Mouse (Mus musculus) kidney, adult 11 months (tissue): ENCODE data around the gene Rimbp2.

Experiments used
- DNase-seq: peaks from one replicate; pipeline ENCODE4 v3.0.0; 2022

Gene Rimbp2

GRCm38 (mm10) chr5:128837045-128837444, 116.2 kb downstream of the Rimbp2 start:
- DNase-seq: no peak

- no peak for DNase-seq
Observed at GRCm38 (mm10) chr5:128834126-128834525, 119.2 kb downstream of the Rimbp2 start.

DNA sequence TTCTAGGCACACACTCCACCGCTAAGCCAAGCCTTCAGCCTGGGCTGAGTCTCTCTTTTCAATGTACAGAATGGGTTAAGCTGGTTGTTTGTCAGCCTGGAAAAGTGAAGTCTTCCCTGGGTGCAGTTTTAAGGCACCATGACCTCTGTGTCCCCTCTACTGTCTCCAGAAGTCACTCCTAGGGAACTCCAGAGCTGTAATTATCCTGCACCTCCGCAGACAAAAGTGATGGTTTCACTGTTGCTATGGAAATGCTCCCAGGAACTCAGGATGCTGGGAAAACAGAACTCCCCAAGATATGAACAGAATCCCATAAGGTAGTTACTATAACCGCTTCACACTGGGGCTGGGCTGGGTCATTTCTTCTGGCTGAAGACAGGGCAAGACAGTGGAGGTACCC, 130.4 kb downstream of the Rimbp2 start:
- DNase-seq: no peak

- DNase-seq: no peak
Observed at GRCm38 (mm10) chr5:128819638-128820285, 133.5 kb downstream of the Rimbp2 start.

DNA sequence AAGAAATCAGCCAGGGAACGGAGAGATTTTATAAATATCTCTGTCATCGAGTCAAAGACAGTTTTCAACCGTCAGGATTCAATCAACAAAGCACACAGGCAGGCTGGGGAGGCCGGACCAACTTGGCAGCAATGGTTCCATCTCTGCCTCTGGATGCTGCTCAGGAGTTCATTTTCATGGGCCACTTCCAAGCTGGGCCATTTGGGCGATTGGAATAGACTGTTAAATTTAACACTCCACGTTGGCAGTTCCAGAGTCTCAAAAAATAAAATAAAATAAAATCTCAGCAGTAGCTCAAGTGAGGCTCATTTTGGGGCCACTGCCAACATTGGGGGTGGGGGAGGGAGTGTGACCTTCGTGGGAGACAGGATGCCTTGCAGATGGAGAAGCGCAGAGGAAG, 137.7 kb downstream of the Rimbp2 start:
- no peak for DNase-seq

DNA sequence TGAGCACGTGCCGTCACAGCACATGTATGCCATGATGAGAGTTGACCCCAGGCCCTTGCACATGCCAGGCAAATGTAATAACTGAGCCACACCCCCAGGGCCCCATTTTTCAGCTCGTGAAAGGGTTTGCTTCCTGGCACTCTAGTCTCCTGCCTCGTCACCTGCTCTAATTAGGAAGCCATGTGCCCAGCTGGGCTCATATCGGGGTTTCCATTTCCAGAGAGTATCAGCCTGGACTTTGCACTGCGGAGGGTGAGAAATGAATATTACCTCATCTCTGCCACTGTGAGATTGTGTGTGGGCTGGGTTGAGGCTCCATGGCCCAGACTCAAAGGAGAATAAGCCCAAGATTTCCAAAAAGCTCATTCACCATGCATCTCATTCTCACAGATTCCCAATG, 138.2 kb downstream of the Rimbp2 start:
- DNase-seq: no peak

DNA sequence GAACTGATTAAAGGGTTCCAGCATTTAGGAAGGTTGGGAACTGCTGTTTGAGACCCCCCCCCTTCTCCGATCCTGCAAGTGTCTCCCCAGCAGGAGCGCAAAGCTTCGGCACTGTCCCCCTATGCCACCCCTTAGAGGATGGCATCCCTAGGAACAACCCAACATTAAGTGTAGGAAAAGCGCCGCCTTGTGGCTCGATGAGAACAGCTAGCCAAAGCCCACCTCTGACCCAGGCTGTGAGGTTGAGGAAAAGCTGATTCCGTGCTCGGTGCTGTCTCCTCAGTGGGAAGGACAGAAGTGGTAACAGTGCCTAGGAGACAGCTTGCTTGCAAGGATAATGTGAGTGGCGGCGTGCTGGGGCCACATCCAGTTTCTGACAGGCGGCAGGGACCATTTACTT, 140.2 kb downstream of the Rimbp2 start:
- no peak for DNase-seq

GRCm38 (mm10) chr5:128811431-128811830, 141.9 kb downstream of the Rimbp2 start:
- DNase-seq: no peak

GRCm38 (mm10) chr5:128810006-128810405, 143.3 kb downstream of the Rimbp2 start:
- DNase-seq: no peak

DNA sequence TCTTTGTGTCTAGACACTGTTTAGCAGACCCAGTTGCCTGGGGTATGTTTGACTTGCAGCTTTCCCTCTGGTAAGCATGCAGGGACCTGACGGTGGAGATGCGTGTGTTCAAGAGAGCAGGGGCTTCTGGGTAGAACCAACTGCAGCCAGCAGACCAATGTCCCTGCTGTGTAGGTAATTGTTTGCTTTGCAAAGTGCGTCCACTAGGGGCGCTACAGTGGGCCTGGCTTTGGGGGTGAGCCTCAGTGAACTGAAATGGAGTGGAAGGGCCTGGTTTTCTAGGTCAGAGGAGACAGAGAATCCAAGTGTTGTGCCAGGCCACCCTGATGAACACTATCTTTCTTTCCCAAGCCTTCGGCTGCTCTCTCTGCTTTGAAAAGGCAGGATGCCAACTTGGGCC, 143.9 kb downstream of the Rimbp2 start:
- DNase-seq: no peak

DNA sequence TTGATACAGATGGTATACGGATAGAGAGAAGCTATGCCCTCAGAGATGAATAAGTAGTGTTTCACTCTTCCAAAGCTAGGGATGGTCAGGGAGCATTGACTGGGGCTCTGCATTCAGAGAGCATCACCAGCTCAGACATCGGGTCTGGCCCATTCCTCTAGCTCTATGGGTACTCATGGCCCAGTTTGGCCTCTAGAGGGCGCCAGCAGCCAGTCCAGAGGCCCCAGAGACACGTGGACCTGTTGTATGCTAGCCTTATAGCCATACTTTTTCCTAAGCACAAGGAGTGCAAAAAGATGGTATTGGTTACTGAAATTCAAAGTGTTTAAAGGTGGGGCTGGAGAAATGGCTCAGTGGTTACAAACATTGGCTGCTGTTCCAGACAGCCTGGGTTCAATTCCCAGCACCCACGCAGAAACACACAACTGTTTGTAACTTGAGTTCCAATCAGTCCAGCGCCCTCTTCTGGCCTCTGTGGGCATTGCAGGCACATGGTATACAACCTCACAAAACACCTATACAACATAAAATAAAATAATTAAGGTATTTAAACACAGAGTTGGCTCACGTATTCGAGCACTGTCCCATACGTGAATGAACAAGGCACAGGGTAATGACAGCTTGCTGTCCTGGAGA, 144.6 kb downstream of the Rimbp2 start:
- DNase-seq: peak; percentile 4

DNA sequence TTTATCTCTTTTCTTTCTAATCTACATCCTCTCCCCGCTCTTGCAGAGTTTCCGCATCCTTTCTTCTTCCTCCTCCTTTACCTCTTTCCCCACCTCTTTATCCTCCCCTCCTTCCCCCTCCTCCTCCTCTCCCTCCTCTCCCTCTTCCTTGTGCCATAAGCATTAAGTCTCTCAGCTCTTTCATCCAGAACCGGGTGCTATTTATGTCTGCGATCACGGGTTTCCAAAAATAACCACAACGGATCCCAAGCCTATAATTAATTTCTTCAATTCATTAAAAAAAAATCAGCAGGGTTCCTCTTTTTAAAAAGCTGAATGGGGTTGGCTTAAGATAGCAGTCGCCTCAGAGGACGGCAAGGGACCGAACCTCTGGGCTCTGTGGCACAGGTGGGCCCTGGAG, 145.9 kb downstream of the Rimbp2 start:
- no peak for DNase-seq

- DNase-seq: no peak
Observed at GRCm38 (mm10) chr5:128806296-128806998, 146.8 kb downstream of the Rimbp2 start.

DNA sequence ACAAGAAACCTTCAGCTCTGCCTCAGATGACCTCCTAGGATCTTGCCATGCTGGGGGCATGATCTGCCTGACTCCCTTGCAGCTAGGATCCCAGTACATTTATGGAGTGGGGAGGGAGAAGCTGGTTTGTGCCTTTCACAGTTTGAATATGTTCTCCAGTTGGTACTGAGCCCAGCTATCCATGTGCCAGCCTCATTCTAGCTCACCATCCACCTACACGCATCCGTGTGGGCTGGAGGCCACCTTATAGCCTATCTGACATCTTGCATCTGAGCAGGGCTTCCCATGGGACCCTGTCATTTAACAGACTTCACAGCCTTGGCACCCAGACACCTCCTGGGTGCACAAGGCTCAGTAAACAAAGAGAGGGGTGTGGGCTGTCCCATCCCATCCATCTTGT, 148.2 kb downstream of the Rimbp2 start:
- DNase-seq: no peak

DNA sequence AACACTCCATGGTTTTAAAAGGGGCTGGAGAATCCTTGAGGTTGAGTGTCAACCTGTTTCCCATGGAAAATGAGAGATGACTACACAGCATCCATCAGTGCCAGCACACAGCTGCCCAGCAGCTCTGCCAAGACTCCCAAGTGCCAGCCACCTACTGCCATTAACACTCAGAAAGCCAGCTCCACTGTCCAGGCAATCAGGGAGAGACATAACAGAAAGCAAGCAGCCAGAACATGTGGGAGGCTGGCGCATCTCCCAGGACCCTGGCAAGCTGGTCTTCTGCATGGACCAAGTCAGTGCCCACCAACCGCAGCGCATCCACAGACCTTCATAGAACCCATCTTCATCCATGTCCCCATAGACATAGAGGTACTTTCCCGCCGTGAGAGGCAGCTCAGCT, 152.7 kb downstream of the Rimbp2 start:
- DNase-seq: no peak

GRCm38 (mm10) chr5:128781621-128782020, 171.7 kb downstream of the Rimbp2 start:
- no peak for DNase-seq

DNA sequence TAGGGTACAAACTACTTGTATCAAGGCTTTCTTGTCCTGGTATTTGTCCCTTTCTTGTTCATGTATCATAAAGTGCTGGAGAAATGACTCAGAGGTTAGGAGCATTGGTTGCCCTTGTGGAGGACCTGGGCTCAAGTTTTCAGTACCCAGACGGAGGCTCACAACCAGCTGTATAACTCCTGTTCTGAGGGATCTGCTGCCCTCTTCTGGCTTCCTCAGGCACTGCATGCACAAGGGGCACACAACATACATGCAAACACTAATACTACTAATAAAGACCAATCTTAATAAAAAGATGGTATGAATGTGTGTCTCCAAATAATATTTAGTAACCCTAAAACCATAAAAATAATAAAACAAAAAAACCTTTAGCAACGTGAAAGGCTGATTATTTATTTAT, 176.9 kb downstream of the Rimbp2 start:
- no peak for DNase-seq

GRCm38 (mm10) chr5:128769026-128769631, 184.2 kb downstream of the Rimbp2 start:
- DNase-seq: no peak

DNA sequence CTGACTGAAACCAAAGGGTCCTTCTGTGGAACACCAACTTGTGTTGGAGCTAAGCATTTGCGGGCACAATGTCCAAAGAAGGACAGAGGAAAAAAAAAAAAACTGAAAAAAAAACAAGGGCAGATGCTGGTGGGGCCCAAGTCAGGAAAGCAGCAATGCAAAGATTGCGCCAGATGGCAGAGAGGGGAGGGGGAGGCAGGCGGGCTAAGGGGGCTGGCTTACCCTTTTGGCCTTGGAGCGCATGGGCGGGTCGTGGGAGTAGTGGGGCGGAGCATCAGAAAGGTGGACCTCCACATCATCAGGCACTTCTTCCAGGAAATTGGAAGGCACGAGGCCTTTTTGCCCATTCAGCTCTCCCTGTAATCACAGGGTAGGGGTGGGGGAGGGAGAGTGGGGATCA, 192.2 kb downstream of the Rimbp2 start:
- DNase-seq: no peak

GRCm38 (mm10) chr5:128746261-128746660, 207.0 kb downstream of the Rimbp2 start:
- DNase-seq: no peak

- no peak for DNase-seq
Observed at GRCm38 (mm10) chr5:128745206-128745605, 208.1 kb downstream of the Rimbp2 start.

GRCm38 (mm10) chr5:128744351-128744750, 208.9 kb downstream of the Rimbp2 start:
- DNase-seq: no peak

DNA sequence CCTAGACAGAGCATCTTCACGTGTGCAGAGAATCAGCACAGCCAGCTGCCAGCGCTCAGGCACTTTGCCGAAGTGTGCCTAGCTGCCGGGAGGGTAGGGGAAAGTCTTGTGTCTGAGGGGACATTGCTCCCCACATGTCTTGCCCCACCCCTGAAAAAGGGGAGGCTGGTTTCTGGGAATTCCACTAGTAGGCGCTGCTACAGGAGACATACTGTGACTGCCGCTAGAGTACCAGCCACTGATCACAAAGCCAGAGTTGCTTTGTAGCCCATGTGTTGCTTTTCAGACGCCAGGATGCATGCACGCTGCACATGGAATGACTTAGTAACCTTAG, 213.5 kb downstream of the Rimbp2 start:
- DNase-seq: no peak
